7 mouse cellular contexts compared by ENCODE assay signal in the genomic region with DNA sequence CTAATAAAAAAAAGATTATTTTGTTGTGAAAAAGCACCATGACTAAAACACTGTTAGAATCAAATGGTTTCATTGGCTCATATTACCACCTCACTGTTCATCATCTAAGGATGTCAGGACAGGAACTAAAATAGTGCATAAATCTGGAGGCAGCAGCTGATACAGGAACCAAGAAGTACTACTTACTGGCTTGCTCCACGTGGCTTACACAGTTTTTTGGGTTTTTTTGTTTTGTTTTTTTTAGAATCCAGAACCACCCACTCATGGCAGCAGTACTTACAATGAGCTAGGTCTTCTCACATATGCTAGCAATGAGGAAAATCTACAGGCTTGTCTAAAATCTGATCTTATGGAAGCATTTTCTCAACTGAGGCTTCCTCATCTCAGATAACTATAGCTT.
"Had no signal": no experiment of that assay in that cellular context is flagged by ENCODE, and none has a peak within 500 bp of the region (broad histone marks: within the 10 kb centered on the region; RNA-seq: fewer than 3 reads in every experiment).

No protein-coding gene starts in this region.

- DNase-seq: kidney, adult 8-10 months; kidney, postnatal 36 days; liver; liver, embryonic 13.5 days; liver, postnatal 0 days; lung, postnatal 14 days; thymus, postnatal 4 days had no signal
